In genomic region chrX:48429100-48429499, GRCm38 (mm10) we compare ENCODE assay signal across 22 mouse cellular contexts. TPM values are rescaled to one million over a fixed set of nuclear protein-coding genes. Genes with fewer than 3 reads are reported as not detected.
A peak's percentile ranks its signal among the peaks of the same experiment; 100 is the strongest.
DNase-seq lines count a peak whose midpoint lies in the region; ATAC-seq and TF ChIP-seq lines count a peak whose summit lies in the region.
"Had no signal": no experiment of that assay in that cellular context is flagged by ENCODE, and none has a peak within 500 bp of the region (broad histone marks: within the 10 kb centered on the region; RNA-seq: fewer than 3 reads in every experiment).

No protein-coding gene starts in this region.

- peaks cover 6% of the 10 kb centered on the region for H3K4me1 ChIP-seq in lung, embryonic 16.5 days (replicated peaks; ENCODE audit: control insufficient read depth, insufficient read depth, low read length)
- peaks cover 14% of the 10 kb centered on the region; the same call in 1 of the 2 replicates for H3K4me1 ChIP-seq in lung, adult 2 months (ENCODE audit: control insufficient read depth, insufficient read depth, low read length)
- H3K4me1 ChIP-seq in CH12.LX (ENCODE audit: control insufficient read depth in 1 of 2, insufficient read depth in 2 of 2): peaks cover 26 to 68% of the 10 kb centered on the region in 2 experiments
- peaks cover 7% of the 10 kb centered on the region for H3K4me1 ChIP-seq in bone marrow, adult 2 months (ENCODE audit: control insufficient read depth, insufficient read depth, low read length)
- H3K4me1 ChIP-seq: midbrain, embryonic 13.5 days had no signal

- DNase-seq in lung, adult 2 months: no peak
- DNase-seq in CH12.LX (ENCODE audit: extremely low read depth): no peak
- DNase-seq in naive thymus-derived CD4-positive, alpha-beta T cell, adult 2 months (ENCODE audit: low read depth): peak; percentile 29
- no peak for DNase-seq in gastrocnemius, postnatal 4 days (ENCODE audit: low spot score in 2 of 2)
- no peak for DNase-seq in gastrocnemius, adult 18-20 months (ENCODE audit: low spot score)
- DNase-seq: adrenal gland, adult 8-10 months; cerebellum, adult 11-12 months; cerebellum, postnatal 14 days; gastrocnemius, postnatal 36 days; kidney, adult 18-20 months had no signal

- H3K36me3 ChIP-seq in lung, embryonic 16.5 days (ENCODE audit: control insufficient read depth, insufficient read depth, low read length): no peaks in the 10 kb centered on the region
- H3K36me3 ChIP-seq in CH12.LX (replicated peaks in 1 of 2; ENCODE audit: control insufficient read depth in 1 of 2, insufficient read depth in 1 of 2, low read length in 1 of 2): no peaks in the 10 kb centered on the region
- H3K36me3 ChIP-seq: heart, embryonic 10.5 days; limb, embryonic 12.5 days; liver, embryonic 15.5 days; lung, embryonic 15.5 days; midbrain, embryonic 13.5 days; stomach, embryonic 15.5 days had no signal

- dilution Hi-C loops in CH12.LX (cut with MboI; ENCODE audit: extremely low pct_ligation_motif_present, extremely low pct_unique_long_range_greater_than_20kb, low sequenced_read_pairs): no loop called here

- no peaks in the 10 kb centered on the region for H3K9me3 ChIP-seq in lung, embryonic 16.5 days (ENCODE audit: control insufficient read depth, low read length)
- H3K9me3 ChIP-seq in CH12.LX (replicated peaks; ENCODE audit: low read length): peaks cover 6% of the 10 kb centered on the region
- H3K9me3 ChIP-seq: heart, embryonic 10.5 days; limb, embryonic 12.5 days; liver, embryonic 15.5 days; lung, embryonic 15.5 days; midbrain, embryonic 13.5 days; stomach, embryonic 15.5 days had no signal

- H3K79me2 ChIP-seq in CH12.LX (replicated peaks; ENCODE audit: control insufficient read depth, extremely low read depth, insufficient read depth, poor library complexity, severe bottlenecking): peaks cover 3% of the 10 kb centered on the region

- no peaks in the 10 kb centered on the region for H3K27me3 ChIP-seq in lung, embryonic 16.5 days (ENCODE audit: control insufficient read depth, insufficient read depth, low read depth, low read length)
- H3K27me3 ChIP-seq in CH12.LX (replicated peaks): no peaks in the 10 kb centered on the region
- H3K27me3 ChIP-seq: limb, embryonic 12.5 days; liver, embryonic 15.5 days; lung, embryonic 15.5 days; midbrain, embryonic 13.5 days; stomach, embryonic 15.5 days had no signal

- no peak overlapping the region for H3K9ac ChIP-seq in lung, embryonic 16.5 days (ENCODE audit: low read length)
- H3K9ac ChIP-seq in CH12.LX (ENCODE audit: insufficient read depth, low read depth): no peak overlapping the region
- H3K9ac ChIP-seq: hindbrain, embryonic 14.5 days; limb, embryonic 12.5 days; liver, embryonic 15.5 days; lung, embryonic 15.5 days; midbrain, embryonic 13.5 days; stomach, embryonic 15.5 days had no signal

- TF ChIP-seq RAD21 in CH12.LX (IDR thresholded peaks at IDR 0.05; ENCODE audit: low read depth, low read length): no peak

- no peak for TF ChIP-seq POLR2A in lung, adult 2 months (IDR thresholded peaks at IDR 0.05; ENCODE audit: borderline replicate concordance, extremely low read depth, low read depth, low read length)
- no peak for TF ChIP-seq POLR2A in CH12.LX (IDR thresholded peaks at IDR 0.05; ENCODE audit: low read depth, low read length)
- no peak for TF ChIP-seq POLR2A in bone marrow, adult 2 months (IDR thresholded peaks at IDR 0.05; ENCODE audit: borderline replicate concordance, control insufficient read depth, low read depth, low read length)

- in situ Hi-C loops in CH12.LX (cut with MboI; ENCODE audit: low pct_ligation_motif_present, low pct_unique_long_range_greater_than_20kb, low sequenced_read_pairs): loop anchor here (10.0 kb wide), 1 partner anchor 106 kb away; no protein-coding TSS in a partner anchor

- no peak overlapping the region for H3K4me2 ChIP-seq in lung, embryonic 16.5 days (ENCODE audit: low read depth, low read length)
- peak overlapping the region; percentile 22; the same call in 1 of the 2 replicates for H3K4me2 ChIP-seq in CH12.LX (ENCODE audit: insufficient read depth, low read depth, poor library complexity, severe bottlenecking)
- H3K4me2 ChIP-seq: hindbrain, embryonic 14.5 days; limb, embryonic 12.5 days; liver, embryonic 15.5 days; lung, embryonic 15.5 days; midbrain, embryonic 13.5 days; stomach, embryonic 15.5 days had no signal

- TF ChIP-seq CTCF in lung, adult 2 months (IDR thresholded peaks at IDR 0.05; ENCODE audit: insufficient read depth, low read length): no peak
- TF ChIP-seq CTCF in CH12.LX (conservative IDR thresholded peaks at IDR 0.05 in 1 of 2, IDR thresholded peaks at IDR 0.05 in 1 of 2; ENCODE audit: low read depth in 2 of 2, low read length in 2 of 2): no peak
- no peak for TF ChIP-seq CTCF in bone marrow, adult 2 months (IDR thresholded peaks at IDR 0.05; ENCODE audit: control insufficient read depth, insufficient read depth, low read length)

- 0 out of 2 replicates have a peak overlapping the region, but pooled peaks have one; percentile 4 for H3K27ac ChIP-seq in lung, embryonic 16.5 days (ENCODE audit: low read length)
- no peak overlapping the region for H3K27ac ChIP-seq in CH12.LX (ENCODE audit: insufficient read depth, low read depth)
- peak overlapping the region; percentile 67; the same call in 1 of the 2 replicates for H3K27ac ChIP-seq in bone marrow, adult 2 months (ENCODE audit: control insufficient read depth, insufficient read depth, low read depth, low read length, poor library complexity)
- H3K27ac ChIP-seq: heart, embryonic 10.5 days; hindbrain, embryonic 14.5 days; layer of hippocampus, adult 2 months; left cerebral cortex, adult 2 months; limb, embryonic 12.5 days; lung, embryonic 15.5 days; midbrain, embryonic 13.5 days; stomach, embryonic 15.5 days had no signal

- ATAC-seq in lung, embryonic 16.5 days (ENCODE audit: low read depth): no peak
- ATAC-seq: forebrain, embryonic 14.5 days; midbrain, embryonic 13.5 days had no signal

- H3K4me3 ChIP-seq in lung, embryonic 16.5 days (ENCODE audit: low read length): no peak overlapping the region
- H3K4me3 ChIP-seq in lung, adult 2 months (replicated peaks; ENCODE audit: extremely low read depth, low read depth, low read length): no peak overlapping the region
- no peak overlapping the region for H3K4me3 ChIP-seq in CH12.LX (replicated peaks in 1 of 3; ENCODE audit: low read depth in 2 of 3, low read length in 2 of 3, poor library complexity in 1 of 3)
- no peak overlapping the region for H3K4me3 ChIP-seq in bone marrow, adult 2 months (replicated peaks; ENCODE audit: control insufficient read depth, low read depth, low read length)
- H3K4me3 ChIP-seq: heart, embryonic 10.5 days; layer of hippocampus, adult 2 months; left cerebral cortex, adult 2 months; limb, embryonic 12.5 days; liver, embryonic 15.5 days; lung, embryonic 15.5 days; midbrain, embryonic 13.5 days; stomach, embryonic 15.5 days had no signal

- TF ChIP-seq EP300 in CH12.LX (IDR thresholded peaks at IDR 0.05; ENCODE audit: low read length): no peak

TF ChIP-seq in CH12.LX, 34 proteins besides CTCF, POLR2A, EP300 and RAD21:
- TF ChIP-seq KAT2A (IDR thresholded peaks at IDR 0.05; ENCODE audit: insufficient replicate concordance, low read length) (no peak), ZNF384 (IDR thresholded peaks at IDR 0.05; ENCODE audit: low read depth, low read length) (peak; percentile 92), RCOR1 (conservative IDR thresholded peaks at IDR 0.05; ENCODE audit: low read depth, low read length) (no peak), JUND (conservative IDR thresholded peaks at IDR 0.05; ENCODE audit: low read depth, low read length) (0 out of 2 replicates have a peak, but pooled peaks have one; percentile 37)

RNA-seq across cellular contexts. Expression of gene Elf4, which starts 33.8 kb away (rescaled TPM):
- polyA plus RNA-seq in lung, embryonic 16.5 days (2015; fragmentation: Nextera tagmentation; extraction: Ambion mirVana): 5.4 and 5.5 TPM in 2 replicates
- 15.9 and 16.8 TPM in 2 replicates for polyA plus RNA-seq in lung, adult 2 months (2012; rRNA removed)
- 4.8 and 5.3 TPM in 2 replicates for total RNA-seq in CH12.LX (2012; rRNA removed)
- 0.82 and 1.4 TPM in 2 replicates for total RNA-seq in CH12.LX (2014; rRNA removed)
- polyA plus RNA-seq in CH12.LX (2012; ENCODE audit: insufficient read length, low read depth): 10.1 and 12.4 TPM in 2 replicates
- 12.4 and 20.4 TPM in 2 replicates for polyA plus RNA-seq in bone marrow, adult 2 months (2011; ENCODE audit: insufficient read depth, insufficient read length, low replicate concordance, missing spikeins)
- total RNA-seq in gastrocnemius, postnatal 4 days (2021): 10 to 100 TPM; 19.2 to 19.5 TPM
- total RNA-seq in gastrocnemius, adult 18-20 months (2021): 1 to 10 TPM; 1.6 to 2.3 TPM
